Mouse (Mus musculus) neural tube, embryonic 14.5 days (tissue): ENCODE results near the gene Lgals3bp. TPM values are rescaled to one million over a fixed set of nuclear protein-coding genes. Genes with fewer than 3 reads are reported as not detected.

Experiments
- ATAC-seq: fragments of 200-750 bp; cut with Nextera tagmentation; 2 replicates; pipeline ENCODE4 v1.8.0; 2017; ENCODE audit warnings: low read depth, mild to moderate bottlenecking, moderate TSS enrichment, moderate library complexity
- H3K27ac ChIP-seq: fragments of 300-500 bp; sonication (generic); 2 replicates; pipeline ENCODE4 v1.5.1; 2014; ENCODE audit warnings: low read depth, mild to moderate bottlenecking, control low read depth, low read length, moderate library complexity, mixed read lengths
- H3K27me3 ChIP-seq: fragments of 300-500 bp; sonication (generic); 2 replicates; pipeline ENCODE4 v1.6.1; 2014; ENCODE audit warnings: low read length; ENCODE audit not compliant: control insufficient read depth, insufficient read depth
- H3K36me3 ChIP-seq: fragments of 300-500 bp; sonication (generic); 2 replicates; pipeline ENCODE4 v1.6.1; 2014; ENCODE audit warnings: low read length, mixed read lengths; ENCODE audit not compliant: control insufficient read depth, insufficient read depth
- H3K4me1 ChIP-seq: fragments of 300-500 bp; sonication (generic); 2 replicates; pipeline ENCODE4 v1.6.1; 2014; ENCODE audit warnings: low read length; ENCODE audit not compliant: control insufficient read depth, insufficient read depth
- H3K4me2 ChIP-seq: fragments of 300-500 bp; sonication (generic); 2 replicates; pipeline ENCODE4 v1.6.1; 2014; ENCODE audit warnings: mild to moderate bottlenecking, low read depth, low read length, control low read depth
- H3K4me3 ChIP-seq: fragments of 300-500 bp; sonication (generic); 2 replicates; pipeline ENCODE4 v1.5.1; 2014; ENCODE audit warnings: low read depth, low read length, control low read depth, mixed read lengths
- H3K9ac ChIP-seq: fragments of 300-500 bp; sonication (generic); replicated peaks from 2 replicates; pipeline ENCODE4 v1.6.1; 2014; ENCODE audit warnings: low read depth, mild to moderate bottlenecking, control low read depth, low read length, mixed read lengths
- H3K9me3 ChIP-seq: fragments of 300-500 bp; sonication (generic); 2 replicates; pipeline ENCODE4 v1.6.1; 2016; ENCODE audit warnings: low read length; ENCODE audit not compliant: control insufficient read depth
- WGBS: fragments of 180-500 bp; shearing (Covaris S2); extraction: QIAGEN DNeasy Blood & Tissue Kit; methylation state at CpG from one replicate; pipeline ENCODE4 v1.1.7; 2014; 5-methylcytosine and 5-hydroxymethylcytosine counted together
- polyA plus RNA-seq: library from polyadenylated mRNA; unstranded; fragments of >200 nt; fragmentation: Nextera tagmentation; extraction: Ambion mirVana; gene quantifications from 2 replicates; pipeline ENCODE4 v1.2.1, GENCODE M21; 2014

Gene Lgals3bp
- polyA plus RNA-seq, 1 experiment from 2014 or later, result 1.9 TPM

DNA sequence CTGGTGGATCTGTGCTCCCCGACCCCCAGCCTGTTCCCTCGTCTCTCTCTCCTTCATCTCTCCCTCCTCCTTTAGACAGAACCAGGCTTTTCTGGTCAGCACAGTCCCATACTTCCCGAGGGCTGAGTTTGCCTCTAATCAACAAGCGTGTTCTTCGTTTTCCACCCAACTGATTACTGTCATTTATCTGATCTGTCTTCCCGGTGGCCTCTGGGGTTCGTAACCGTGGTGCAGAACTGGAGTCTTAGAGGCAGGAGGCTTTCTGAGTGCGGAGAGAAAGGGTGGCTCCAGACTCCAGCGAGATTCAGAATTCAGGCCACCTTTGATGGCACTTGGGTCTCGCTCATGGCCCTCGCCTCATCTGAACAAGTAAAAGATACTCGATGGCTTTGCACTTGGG, 32.2 kb upstream of the Lgals3bp start:
- 0 out of 2 replicates have a peak overlapping the region, but pooled peaks have one; percentile 8 for H3K4me2 ChIP-seq
- H3K9me3 ChIP-seq, result no peaks in the 10 kb centered on the region
- H3K27ac ChIP-seq, result no peak overlapping the region
- no peak overlapping the region for H3K4me3 ChIP-seq
- H3K4me1 ChIP-seq, result peaks cover 21% of the 10 kb centered on the region
- no peaks in the 10 kb centered on the region for H3K36me3 ChIP-seq
- H3K9ac ChIP-seq, result no peak overlapping the region
- H3K27me3 ChIP-seq, result no peaks in the 10 kb centered on the region
- ATAC-seq, result no peak
- 48% methylated on average over 13 of the region's 13 CpGs for WGBS

DNA sequence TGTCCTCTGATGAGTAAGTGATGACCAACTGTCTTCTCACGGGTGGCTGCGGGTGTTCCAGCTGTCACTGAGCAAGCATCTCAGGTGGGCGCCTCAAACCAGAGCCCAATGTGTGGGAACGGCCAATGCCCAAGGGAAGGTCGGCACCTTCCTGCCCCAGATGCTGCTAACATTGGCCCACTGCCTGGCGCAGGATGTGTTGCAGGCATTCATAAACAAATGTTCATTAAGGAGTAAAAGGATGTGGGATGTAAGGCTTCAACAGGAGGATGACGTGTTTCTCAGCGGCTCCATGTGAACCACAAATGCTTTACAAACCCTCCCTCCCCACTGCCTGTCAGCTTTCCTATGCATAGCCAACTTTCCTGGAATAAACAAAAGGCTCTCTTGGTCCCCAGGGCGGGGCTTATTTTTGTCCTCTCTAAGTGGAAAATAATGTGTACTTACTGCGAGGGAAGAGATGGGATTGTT, 31.5 kb upstream of the Lgals3bp start:
- Histone ChIP-seq H3K4me2 (0 out of 2 replicates have a peak overlapping the region, but pooled peaks have one; percentile 8), H3K27ac (no peak overlapping the region), H3K4me1 (peaks cover 14% of the 10 kb centered on the region), H3K9ac (no peak overlapping the region), H3K9me3 (no peaks in the 10 kb centered on the region), H3K27me3 (no peaks in the 10 kb centered on the region), H3K36me3 (no peaks in the 10 kb centered on the region), H3K4me3 (no peak overlapping the region)
- whole genome bisulfite sequencing, result 73% methylated on average over 10 of the region's 10 CpGs
- ATAC-seq, result no peak

- no peaks in the 10 kb centered on the region for H3K36me3 ChIP-seq
- H3K9ac ChIP-seq, result no peak overlapping the region
- no peak for ATAC-seq
- H3K4me2 ChIP-seq, result no peak overlapping the region
- no peak overlapping the region for H3K4me3 ChIP-seq
- H3K27ac ChIP-seq, result no peak overlapping the region
- WGBS, result 69% methylated on average over 14 of the region's 16 CpGs
- H3K27me3 ChIP-seq, result no peaks in the 10 kb centered on the region
- no peaks in the 10 kb centered on the region for H3K9me3 ChIP-seq
- H3K4me1 ChIP-seq, result peaks cover 10% of the 10 kb centered on the region
These were observed 29.4 kb upstream of the Lgals3bp start for GRCm38 (mm10) chr11:118431100-118431948.

DNA sequence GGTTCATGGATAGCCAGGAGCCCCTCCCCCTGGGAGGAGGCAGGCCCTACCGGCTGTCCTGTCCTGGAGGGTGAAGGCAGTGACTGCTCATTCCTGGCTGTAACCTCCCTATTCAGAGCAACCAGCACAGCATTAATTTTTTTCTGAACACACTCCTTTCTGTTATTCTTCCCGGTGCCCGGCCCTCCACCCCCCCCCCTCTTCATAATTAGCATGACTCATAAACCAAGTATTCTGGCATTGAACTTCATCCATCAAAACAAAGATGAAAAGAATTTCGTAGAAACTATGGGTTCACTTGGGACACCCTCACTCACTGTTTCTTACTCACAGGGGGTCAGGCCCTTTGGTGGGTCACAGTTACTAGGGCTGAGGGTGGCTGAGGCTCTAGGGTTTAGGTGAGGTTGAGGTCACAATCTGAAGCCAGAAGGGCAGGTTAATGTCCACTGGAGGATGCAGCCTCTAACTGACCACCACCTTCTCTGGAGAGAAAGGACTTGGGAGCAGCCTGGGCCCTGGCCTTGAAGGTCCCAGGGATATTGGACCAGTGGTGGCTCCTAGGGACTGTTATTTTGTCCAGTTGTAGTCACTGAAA, 28.5 kb upstream of the Lgals3bp start:
- Histone ChIP-seq H3K27ac (no peak overlapping the region), H3K4me3 (no peak overlapping the region), H3K9me3 (no peaks in the 10 kb centered on the region), H3K27me3 (no peaks in the 10 kb centered on the region), H3K36me3 (no peaks in the 10 kb centered on the region), H3K9ac (no peak overlapping the region), H3K4me2 (no peak overlapping the region), H3K4me1 (peaks cover 10% of the 10 kb centered on the region)
- no peak for ATAC-seq
- 53% methylated on average over 4 of the region's 4 CpGs for WGBS

DNA sequence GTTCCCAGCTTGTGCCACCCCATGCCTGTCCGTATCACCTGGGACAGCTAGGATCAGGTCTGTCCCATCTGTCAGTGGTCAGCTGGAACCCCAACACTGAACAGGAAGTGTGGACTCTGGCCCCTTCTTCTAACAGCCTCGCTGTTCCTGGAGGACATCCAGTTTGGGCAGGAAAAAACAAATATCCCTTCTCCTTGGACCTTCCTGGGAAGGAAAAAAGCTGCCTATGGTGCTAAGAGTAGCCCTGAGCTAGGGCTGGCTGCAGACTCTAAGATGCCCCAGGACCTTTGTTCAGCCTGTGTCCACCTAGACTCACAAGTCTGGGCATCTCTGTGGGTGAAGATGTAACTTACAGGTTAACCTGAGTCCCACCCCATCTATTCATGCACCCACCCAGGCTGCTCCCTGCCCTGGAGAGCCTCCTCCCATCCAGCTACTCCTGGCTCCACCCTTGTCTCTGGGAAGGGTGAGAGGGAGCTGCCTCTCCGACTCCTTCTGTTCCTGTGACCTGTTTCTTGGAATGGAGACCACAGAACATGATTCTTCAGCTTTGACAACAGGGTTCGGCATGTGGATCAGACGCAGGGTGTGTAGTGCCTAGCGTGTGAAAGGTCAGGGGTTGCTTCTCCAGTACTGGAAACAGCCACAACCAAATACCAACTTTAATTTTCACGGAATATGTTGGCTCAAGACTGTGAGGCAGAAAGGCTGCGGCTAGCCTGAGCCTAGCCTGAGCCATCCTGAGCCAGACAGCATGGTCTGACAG, 27.2 kb upstream of the Lgals3bp start:
- peak overlapping the region; percentile 33 for H3K4me2 ChIP-seq
- no peaks in the 10 kb centered on the region for H3K9me3 ChIP-seq
- WGBS, result 64% methylated on average over 8 of the region's 8 CpGs
- H3K9ac ChIP-seq, result no peak overlapping the region; the same call in 1 of the 2 replicates
- H3K4me3 ChIP-seq, result peak overlapping the region; percentile 9; the same call in 1 of the 2 replicates
- H3K36me3 ChIP-seq, result no peaks in the 10 kb centered on the region
- no peak for ATAC-seq
- peaks cover 14% of the 10 kb centered on the region for H3K4me1 ChIP-seq
- H3K27ac ChIP-seq, result no peak overlapping the region
- H3K27me3 ChIP-seq, result no peaks in the 10 kb centered on the region

- Histone ChIP-seq H3K4me2 (peak overlapping the region; percentile 33), H3K27me3 (no peaks in the 10 kb centered on the region), H3K4me1 (peaks cover 13% of the 10 kb centered on the region), H3K36me3 (no peaks in the 10 kb centered on the region), H3K4me3 (peak overlapping the region; percentile 9; the same call in 1 of the 2 replicates), H3K27ac (no peak overlapping the region), H3K9ac (no peak overlapping the region; the same call in 1 of the 2 replicates), H3K9me3 (no peaks in the 10 kb centered on the region)
- ATAC-seq, result no peak
- WGBS, result 11% methylated on average over 11 of the region's 11 CpGs
These were observed 26.6 kb upstream of the Lgals3bp start for GRCm38 (mm10) chr11:118428460-118428868.

DNA sequence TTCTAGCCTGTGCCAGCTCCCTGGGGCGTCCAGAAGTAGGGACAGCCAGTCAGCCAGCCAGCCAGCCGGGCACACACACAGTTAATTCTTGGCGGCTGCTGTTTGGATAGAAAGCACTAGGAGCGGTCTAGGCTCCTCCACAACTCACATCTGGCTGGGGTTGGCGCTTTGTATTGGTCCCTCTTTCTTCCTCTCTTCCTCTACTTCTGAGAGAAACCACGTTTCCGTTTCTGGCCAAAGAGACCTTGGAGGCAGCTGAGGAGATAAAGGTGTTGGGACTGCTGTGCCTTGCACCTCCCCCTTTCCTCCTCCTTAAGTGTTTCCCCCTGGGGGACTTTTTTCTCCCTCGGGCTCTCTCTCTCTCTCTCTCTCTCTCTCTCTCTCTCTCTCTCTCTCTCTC, 26.1 kb upstream of the Lgals3bp start, which contains the start of gene C1qtnf1:
TSS of gene C1qtnf1 (plus strand) at position 218 of the 400 bp plus-strand sequence.
- ATAC-seq, result no peak

GRCm38 (mm10) chr11:118427266-118427779, 25.4 kb upstream of the Lgals3bp start:
- Histone ChIP-seq H3K4me3 (no peak overlapping the region), H3K36me3 (no peaks in the 10 kb centered on the region), H3K4me1 (peaks cover 14% of the 10 kb centered on the region; the same call in 1 of the 2 replicates), H3K9me3 (no peaks in the 10 kb centered on the region), H3K27me3 (no peaks in the 10 kb centered on the region), H3K27ac (no peak overlapping the region), H3K4me2 (peak overlapping the region; percentile 33; the same call in 1 of the 2 replicates), H3K9ac (no peak overlapping the region)
- 48% methylated on average over 3 of the region's 3 CpGs for WGBS
- ATAC-seq, result no peak

More for the DNA sequence above, 26.1 kb upstream of the Lgals3bp start, which contains the start of gene C1qtnf1:
- H3K4me2 ChIP-seq, result peak within 1 kb of the TSS; percentile 33
- 2% methylated on average over 8 of the region's 8 CpGs for WGBS
- peaks cover 14% of the 10 kb centered on the region; the same call in 1 of the 2 replicates for H3K4me1 ChIP-seq
- H3K9me3 ChIP-seq, result no peaks in the 10 kb centered on the region
- H3K27ac ChIP-seq, result no peak within 1 kb of the TSS; the same call in 1 of the 2 replicates
- no peaks in the 10 kb centered on the region for H3K27me3 ChIP-seq
- no peaks in the 10 kb centered on the region for H3K36me3 ChIP-seq
- peak within 1 kb of the TSS; percentile 9; the same call in 1 of the 2 replicates for H3K4me3 ChIP-seq
- H3K9ac ChIP-seq, result peak within 1 kb of the TSS; percentile 22
